Mouse (Mus musculus) MEL (cell line): Measurements from ENCODE around the gene Cxcr1.

ENCODE experiments used
- BHLHE40 ChIP-seq: IDR thresholded peaks from 2 replicates; pipeline ENCODE4 v1.6.1; 2012; ENCODE audit warnings: low read depth, mild to moderate bottlenecking, inconsistent platforms, low read length, improper control_type of control experiment, borderline replicate concordance
- CHD1 ChIP-seq: IDR thresholded peaks from 2 replicates; pipeline ENCODE4 v1.6.1; 2012; ENCODE audit warnings: low read depth, mild to moderate bottlenecking, inconsistent platforms, low read length, improper control_type of control experiment
- CTCF ChIP-seq, 3 experiments: IDR thresholded peaks in 2 of 3; conservative IDR thresholded peaks in 1 of 3; 2 replicates each; pipeline ENCODE4 v1.5.1; 2011 to 2012; ENCODE audit warnings: low read length in 3 of 3, low read depth in 2 of 3, mild to moderate bottlenecking in 2 of 3, improper control_type of control experiment in 1 of 3, inconsistent platforms in 1 of 3, mixed read lengths in 1 of 3, moderate library complexity in 1 of 3; ENCODE audit not compliant: control insufficient read depth in 1 of 3, insufficient read depth in 1 of 3, poor library complexity in 1 of 3, severe bottlenecking in 1 of 3
- ELF1 ChIP-seq: IDR thresholded peaks from 2 replicates; pipeline ENCODE4 v1.6.1; 2014; ENCODE audit warnings: low read depth, mild to moderate bottlenecking, inconsistent platforms, low read length, improper control_type of control experiment, moderate library complexity
- EP300 ChIP-seq, 2 experiments: IDR thresholded peaks; 2 replicates each; pipeline ENCODE4 v1.6.1; 2011; ENCODE audit warnings: improper control_type of control experiment in 2 of 2, low read length in 2 of 2, low read depth in 1 of 2, mild to moderate bottlenecking in 1 of 2
- ETS1 ChIP-seq: IDR thresholded peaks from 2 replicates; pipeline ENCODE4 v1.6.1; 2012; ENCODE audit warnings: low read depth, mild to moderate bottlenecking, inconsistent platforms, low read length, improper control_type of control experiment, moderate library complexity
- GABPA ChIP-seq: IDR thresholded peaks from 2 replicates; pipeline ENCODE4 v1.6.1; 2012; ENCODE audit warnings: low read depth, mild to moderate bottlenecking, inconsistent platforms, low read length, improper control_type of control experiment, moderate library complexity
- GATA1 ChIP-seq: IDR thresholded peaks from 2 replicates; pipeline ENCODE4 v1.6.1; 2011; ENCODE audit warnings: low read depth, low read length, improper control_type of control experiment
- MYC ChIP-seq: IDR thresholded peaks from 2 replicates; pipeline ENCODE4 v1.6.1; 2011; ENCODE audit warnings: low read depth, mild to moderate bottlenecking, low read length, improper control_type of control experiment, moderate library complexity
- POLR2A ChIP-seq, 2 experiments: IDR thresholded peaks; 2 replicates each; pipeline ENCODE4 v1.6.1; 2011 to 2012; ENCODE audit warnings: low read length in 2 of 2, mild to moderate bottlenecking in 2 of 2, control low read depth in 1 of 2, improper control_type of control experiment in 1 of 2, low read depth in 1 of 2, moderate library complexity in 1 of 2; ENCODE audit not compliant: control insufficient read depth in 1 of 2, insufficient read depth in 1 of 2, poor library complexity in 1 of 2
- SIN3A ChIP-seq: IDR thresholded peaks from 2 replicates; pipeline ENCODE4 v1.6.1; 2012; ENCODE audit warnings: low read length, improper control_type of control experiment, inconsistent platforms
- USF1 ChIP-seq: IDR thresholded peaks from 2 replicates; pipeline ENCODE4 v1.6.1; 2014; ENCODE audit warnings: low read depth, mild to moderate bottlenecking, inconsistent platforms, low read length, improper control_type of control experiment, moderate library complexity
- USF2 ChIP-seq, 2 experiments: IDR thresholded peaks; 2 replicates each; pipeline ENCODE4 v1.6.1; 2011 to 2012; ENCODE audit warnings: improper control_type of control experiment in 2 of 2, low read length in 2 of 2, borderline replicate concordance in 1 of 2, inconsistent platforms in 1 of 2, low read depth in 1 of 2, mild to moderate bottlenecking in 1 of 2; ENCODE audit not compliant: insufficient read depth in 1 of 2
- ZNF384 ChIP-seq: IDR thresholded peaks from 2 replicates; pipeline ENCODE4 v1.6.1; 2012; ENCODE audit warnings: low read depth, mild to moderate bottlenecking, inconsistent platforms, low read length, improper control_type of control experiment

DNA sequence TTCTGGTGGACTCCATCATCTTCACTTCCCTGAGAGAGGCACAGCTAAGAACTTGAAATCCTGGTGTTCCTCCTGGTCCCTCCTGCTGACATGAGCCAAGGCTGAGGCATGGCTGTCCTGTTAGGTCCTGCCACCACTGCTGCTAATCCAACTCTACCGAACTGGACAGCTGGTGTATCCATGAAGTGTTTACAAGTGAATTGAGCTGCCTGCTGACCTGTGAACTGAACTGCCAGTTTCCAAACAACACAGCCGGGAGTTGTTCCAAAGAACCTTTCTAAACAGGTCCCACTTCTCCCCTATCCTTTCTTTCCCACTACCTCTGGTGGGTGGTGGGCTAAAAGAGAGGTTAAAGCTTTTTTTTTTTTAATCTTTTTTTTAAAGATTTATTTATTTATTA lies 35.5 kb upstream of the Cxcr1 start:
- TF ChIP-seq USF2 (IDR thresholded peaks at IDR 0.05; ENCODE audit: borderline replicate concordance in 1 of 2, insufficient read depth in 1 of 2, low read depth in 1 of 2, low read length in 2 of 2) (no peak), GATA1 (no peak), CTCF (IDR thresholded peaks at IDR 0.05 in 2 of 3, conservative IDR thresholded peaks at IDR 0.05 in 1 of 3; ENCODE audit: control insufficient read depth in 1 of 3, insufficient read depth in 1 of 3, low read depth in 2 of 3, low read length in 3 of 3, poor library complexity in 1 of 3, severe bottlenecking in 1 of 3) (no peak), EP300 (IDR thresholded peaks at IDR 0.05; ENCODE audit: low read depth in 1 of 2, low read length in 2 of 2) (no peak), USF1 (no peak), ELF1 (no peak), POLR2A (IDR thresholded peaks at IDR 0.05; ENCODE audit: control insufficient read depth in 1 of 2, insufficient read depth in 1 of 2, low read depth in 1 of 2, low read length in 2 of 2, poor library complexity in 1 of 2) (no peak), GABPA (no peak), CHD1 (no peak), ZNF384 (no peak), ETS1 (no peak), MYC (no peak), BHLHE40 (no peak), SIN3A (no peak)
